Mouse (Mus musculus) lung, adult 18-20 months (tissue): ENCODE measurements around the gene Coro2b.

Source experiments
- DNase-seq, 2 experiments: peaks; one replicate each; pipeline ENCODE4 v3.0.0; 2022; ENCODE audit warnings: mixed read lengths in 2 of 2

Gene Coro2b

GRCm38 (mm10) chr9:62537941-62538340 is 1.1 kb upstream of the Coro2b start:
- DNase-seq: no peak

GRCm38 (mm10) chr9:62536119-62536654 is 657 bp downstream of the Coro2b start:
- DNase-seq: no peak

- no peak for DNase-seq
Observed at GRCm38 (mm10) chr9:62535566-62535965, 1.3 kb downstream of the Coro2b start.

- no peak for DNase-seq
Observed at GRCm38 (mm10) chr9:62534691-62535090, 2.2 kb downstream of the Coro2b start.

- no peak for DNase-seq
Observed at GRCm38 (mm10) chr9:62534158-62534557, 2.7 kb downstream of the Coro2b start.

GRCm38 (mm10) chr9:62532876-62533275 is 4.0 kb downstream of the Coro2b start:
- DNase-seq: no peak

GRCm38 (mm10) chr9:62531459-62532275 is 5.2 kb downstream of the Coro2b start:
- peak; percentile 54 to 72 for DNase-seq

- no peak for DNase-seq
Observed at GRCm38 (mm10) chr9:62528527-62528926, 8.3 kb downstream of the Coro2b start.

- DNase-seq: no peak
Observed at GRCm38 (mm10) chr9:62526858-62527257, 10.0 kb downstream of the Coro2b start.

- peak; percentile 27 to 50 for DNase-seq
Observed at GRCm38 (mm10) chr9:62526451-62526850, 10.4 kb downstream of the Coro2b start.

GRCm38 (mm10) chr9:62524761-62525308 is 12.0 kb downstream of the Coro2b start:
- DNase-seq: peak in 1 of 2 experiments; percentile 59

GRCm38 (mm10) chr9:62522791-62523471 is 13.9 kb downstream of the Coro2b start:
- DNase-seq: peak; percentile 80 to 89

GRCm38 (mm10) chr9:62522211-62522610 is 14.6 kb downstream of the Coro2b start:
- peak; percentile 66 to 82 for DNase-seq

GRCm38 (mm10) chr9:62521541-62521940 is 15.3 kb downstream of the Coro2b start:
- peak; percentile 71 to 79 for DNase-seq

- DNase-seq: no peak
Observed at GRCm38 (mm10) chr9:62520933-62521332, 15.9 kb downstream of the Coro2b start.

GRCm38 (mm10) chr9:62519787-62520503 is 16.9 kb downstream of the Coro2b start:
- DNase-seq: no peak

GRCm38 (mm10) chr9:62519334-62519733 is 17.5 kb downstream of the Coro2b start:
- no peak for DNase-seq

- no peak for DNase-seq
Observed at GRCm38 (mm10) chr9:62518572-62518971, 18.3 kb downstream of the Coro2b start.

GRCm38 (mm10) chr9:62517112-62517957 is 19.5 kb downstream of the Coro2b start:
- no peak for DNase-seq

- DNase-seq: no peak
Observed at GRCm38 (mm10) chr9:62515138-62515537, 21.7 kb downstream of the Coro2b start.

GRCm38 (mm10) chr9:62513492-62514133 is 23.2 kb downstream of the Coro2b start:
- DNase-seq: peak in 1 of 2 experiments; percentile 50
